Mouse (Mus musculus): ENCODE data around the gene Fbxl19. TPM values are rescaled to one million over a fixed set of nuclear protein-coding genes. Genes with fewer than 3 reads are reported as not detected.
A peak's percentile ranks its signal among the peaks of the same experiment; 100 is the strongest.

The Fbxl19 gene
- polyA plus RNA-seq, 1 experiment from 2014 or later = 1.4 TPM

DNA sequence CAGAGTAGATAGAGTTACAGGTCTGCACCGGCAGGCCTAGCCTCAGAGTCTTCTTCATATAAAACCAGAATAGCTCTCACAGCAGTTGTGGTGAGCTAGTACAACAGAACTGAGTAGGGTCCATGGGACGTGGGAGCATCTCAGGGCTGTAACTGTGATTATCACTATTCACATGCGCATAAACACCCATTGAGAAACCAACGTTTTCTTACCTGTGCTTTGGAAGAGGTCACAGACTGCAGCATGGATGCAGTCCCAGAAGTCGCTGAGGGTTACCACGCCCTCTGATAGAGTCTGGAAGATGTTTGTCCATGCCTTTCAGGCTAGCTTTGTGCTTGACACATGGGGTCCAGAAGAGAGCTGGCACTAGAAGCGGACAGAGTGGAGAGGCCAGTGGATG, 9.4 kb downstream of the Fbxl19 start:
- no peak overlapping the region for H3K4me2 ChIP-seq
- 92% methylated on average over 7 of the region's 7 CpGs for WGBS
- H3K4me3 ChIP-seq = no peak overlapping the region
- no peaks in the 10 kb centered on the region for H3K27me3 ChIP-seq
- H3K27ac ChIP-seq = no peak overlapping the region
- no peaks in the 10 kb centered on the region for H3K9me3 ChIP-seq (replicated peaks)
- no peaks in the 10 kb centered on the region for H3K4me1 ChIP-seq (replicated peaks)
- H3K9ac ChIP-seq = no peak overlapping the region
- no peak for ATAC-seq (replicated peaks; ENCODE audit: insufficient number of reproducible peaks, insufficient read depth, low FRiP score, low read depth)
- peaks cover 57% of the 10 kb centered on the region for H3K36me3 ChIP-seq

GRCm38 (mm10) chr7:127759716-127760115, 15.4 kb downstream of the Fbxl19 start:
- Histone ChIP-seq H3K4me2 (peak overlapping the region; percentile 35; the same call in 1 of the 2 replicates), H3K4me3 (no peak overlapping the region), H3K9ac (no peak overlapping the region), H3K4me1 (replicated peaks) (peaks cover 18% of the 10 kb centered on the region), H3K27me3 (no peaks in the 10 kb centered on the region), H3K36me3 (peaks cover 30% of the 10 kb centered on the region), H3K27ac (0 out of 2 replicates have a peak overlapping the region, but pooled peaks have one; percentile 4), H3K9me3 (replicated peaks) (no peaks in the 10 kb centered on the region)
- ATAC-seq (replicated peaks; ENCODE audit: insufficient number of reproducible peaks, insufficient read depth, low FRiP score, low read depth) = no peak
- 16% methylated on average over 6 of the region's 6 CpGs for WGBS

- Histone ChIP-seq H3K9me3 (replicated peaks) (no peaks in the 10 kb centered on the region), H3K4me3 (no peak overlapping the region), H3K9ac (no peak overlapping the region), H3K36me3 (peaks cover 35% of the 10 kb centered on the region), H3K4me2 (no peak overlapping the region), H3K4me1 (replicated peaks) (peaks cover 18% of the 10 kb centered on the region), H3K27ac (no peak overlapping the region), H3K27me3 (no peaks in the 10 kb centered on the region)
- ATAC-seq (replicated peaks; ENCODE audit: insufficient number of reproducible peaks, insufficient read depth, low FRiP score, low read depth) = no peak
- 79% methylated on average over 3 of the region's 3 CpGs for WGBS
Measured at GRCm38 (mm10) chr7:127760478-127760877, 16.1 kb downstream of the Fbxl19 start.

DNA sequence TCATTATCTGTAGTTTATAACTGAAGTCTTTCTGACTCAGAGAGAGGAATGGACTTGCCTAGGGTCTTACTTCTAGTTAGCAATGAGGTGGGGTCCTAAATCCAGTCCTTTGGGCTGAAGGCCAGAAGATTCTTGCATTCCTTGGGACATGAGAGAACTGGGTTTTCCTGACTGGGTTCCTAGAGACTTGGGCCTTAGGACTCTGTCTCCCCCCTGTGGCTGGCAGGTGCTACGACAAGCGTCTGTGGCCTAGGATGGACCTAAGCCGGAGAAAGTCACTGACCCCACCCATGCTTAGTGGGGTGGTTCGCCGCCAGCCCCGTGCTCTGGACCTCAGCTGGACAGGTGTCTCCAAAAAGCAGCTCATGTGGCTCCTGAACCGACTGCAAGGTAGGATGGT, 16.7 kb downstream of the Fbxl19 start:
- no peak for ATAC-seq (replicated peaks; ENCODE audit: insufficient number of reproducible peaks, insufficient read depth, low FRiP score, low read depth)
- no peak overlapping the region for H3K9ac ChIP-seq
- H3K27ac ChIP-seq = no peak overlapping the region

DNA sequence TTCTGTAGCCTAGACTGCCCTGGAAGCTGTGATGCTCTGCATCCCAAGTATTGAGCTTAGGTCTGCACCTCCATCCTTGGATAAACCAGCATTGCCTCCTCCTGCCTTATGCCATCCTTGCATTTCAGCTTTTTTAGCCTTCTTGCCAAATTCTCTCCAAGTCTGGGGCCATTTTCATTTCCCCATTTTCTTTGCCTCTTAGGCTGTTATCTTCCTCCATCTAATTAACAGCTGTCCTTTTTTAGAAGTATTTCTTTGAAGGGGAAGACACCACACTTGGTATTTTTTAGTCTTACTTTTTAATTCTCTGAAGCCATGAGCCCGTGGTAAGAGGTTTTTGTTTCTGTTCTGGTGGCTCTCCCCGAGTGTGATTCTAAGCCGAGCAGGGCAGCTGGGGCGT, 19.3 kb downstream of the Fbxl19 start:
- 87% methylated on average over 4 of the region's 4 CpGs for WGBS
- Histone ChIP-seq H3K9me3 (replicated peaks) (no peaks in the 10 kb centered on the region), H3K27ac (no peak overlapping the region), H3K4me2 (no peak overlapping the region), H3K9ac (no peak overlapping the region), H3K4me1 (replicated peaks) (peaks cover 22% of the 10 kb centered on the region), H3K4me3 (no peak overlapping the region), H3K36me3 (peaks cover 27% of the 10 kb centered on the region), H3K27me3 (no peaks in the 10 kb centered on the region)
- no peak for ATAC-seq (replicated peaks; ENCODE audit: insufficient number of reproducible peaks, insufficient read depth, low FRiP score, low read depth)

More for the DNA sequence above, 16.7 kb downstream of the Fbxl19 start:
- no peak overlapping the region for H3K4me2 ChIP-seq
- no peaks in the 10 kb centered on the region for H3K9me3 ChIP-seq (replicated peaks)
- H3K36me3 ChIP-seq = peaks cover 36% of the 10 kb centered on the region
- 24% methylated on average over 7 of the region's 7 CpGs for WGBS
- H3K27me3 ChIP-seq = no peaks in the 10 kb centered on the region
- H3K4me1 ChIP-seq (replicated peaks) = peaks cover 18% of the 10 kb centered on the region
- H3K4me3 ChIP-seq = no peak overlapping the region

DNA sequence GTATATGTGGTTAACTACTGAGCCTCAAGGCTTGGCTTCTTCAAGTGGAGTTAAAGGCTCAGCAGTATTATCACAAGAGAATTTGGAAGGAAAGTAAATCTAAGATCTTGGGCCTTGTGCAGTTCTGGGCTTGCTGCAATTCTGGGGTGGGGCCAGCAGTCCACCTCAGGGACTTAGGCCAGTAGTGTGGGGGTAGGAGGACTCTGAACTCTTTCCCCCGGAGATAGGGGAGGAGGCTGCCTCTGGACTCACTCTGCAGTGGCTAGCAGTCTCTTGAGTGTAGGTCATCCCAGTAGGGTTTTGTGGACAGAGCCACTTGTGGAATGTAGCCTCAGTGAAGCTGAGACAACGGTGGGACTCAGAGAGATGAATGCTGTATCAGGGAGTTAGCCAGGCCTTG, 21.4 kb downstream of the Fbxl19 start:
- H3K27ac ChIP-seq = no peak overlapping the region
- 66% methylated on average over 2 of the region's 2 CpGs for WGBS
- no peaks in the 10 kb centered on the region for H3K27me3 ChIP-seq
- no peak overlapping the region for H3K4me2 ChIP-seq
- H3K9me3 ChIP-seq (replicated peaks) = no peaks in the 10 kb centered on the region
- H3K9ac ChIP-seq = no peak overlapping the region
- H3K4me3 ChIP-seq = no peak overlapping the region
- H3K36me3 ChIP-seq = peaks cover 27% of the 10 kb centered on the region
- peaks cover 24% of the 10 kb centered on the region for H3K4me1 ChIP-seq (replicated peaks)
- ATAC-seq (replicated peaks; ENCODE audit: insufficient number of reproducible peaks, insufficient read depth, low FRiP score, low read depth) = no peak

GRCm38 (mm10) chr7:127766851-127767609, 22.7 kb downstream of the Fbxl19 start:
- no peak for ATAC-seq (replicated peaks; ENCODE audit: insufficient number of reproducible peaks, insufficient read depth, low FRiP score, low read depth)
- H3K27ac ChIP-seq = no peak overlapping the region
- no peaks in the 10 kb centered on the region for H3K9me3 ChIP-seq (replicated peaks)
- H3K4me2 ChIP-seq = no peak overlapping the region
- no peak overlapping the region for H3K9ac ChIP-seq
- H3K4me1 ChIP-seq (replicated peaks) = peaks cover 28% of the 10 kb centered on the region
- H3K36me3 ChIP-seq = peaks cover 27% of the 10 kb centered on the region
- H3K4me3 ChIP-seq = no peak overlapping the region
- no peaks in the 10 kb centered on the region for H3K27me3 ChIP-seq
- 70% methylated on average over 17 of the region's 17 CpGs for WGBS

GRCm38 (mm10) chr7:127767671-127768345, 23.5 kb downstream of the Fbxl19 start:
- no peaks in the 10 kb centered on the region for H3K27me3 ChIP-seq
- H3K4me1 ChIP-seq (replicated peaks) = peaks cover 28% of the 10 kb centered on the region
- no peak overlapping the region for H3K9ac ChIP-seq
- no peak overlapping the region for H3K27ac ChIP-seq
- H3K4me2 ChIP-seq = no peak overlapping the region
- peaks cover 22% of the 10 kb centered on the region for H3K36me3 ChIP-seq
- no peak for ATAC-seq (replicated peaks; ENCODE audit: insufficient number of reproducible peaks, insufficient read depth, low FRiP score, low read depth)
- H3K4me3 ChIP-seq = no peak overlapping the region
- no peaks in the 10 kb centered on the region for H3K9me3 ChIP-seq (replicated peaks)
- 90% methylated on average over 19 of the region's 19 CpGs for WGBS

DNA sequence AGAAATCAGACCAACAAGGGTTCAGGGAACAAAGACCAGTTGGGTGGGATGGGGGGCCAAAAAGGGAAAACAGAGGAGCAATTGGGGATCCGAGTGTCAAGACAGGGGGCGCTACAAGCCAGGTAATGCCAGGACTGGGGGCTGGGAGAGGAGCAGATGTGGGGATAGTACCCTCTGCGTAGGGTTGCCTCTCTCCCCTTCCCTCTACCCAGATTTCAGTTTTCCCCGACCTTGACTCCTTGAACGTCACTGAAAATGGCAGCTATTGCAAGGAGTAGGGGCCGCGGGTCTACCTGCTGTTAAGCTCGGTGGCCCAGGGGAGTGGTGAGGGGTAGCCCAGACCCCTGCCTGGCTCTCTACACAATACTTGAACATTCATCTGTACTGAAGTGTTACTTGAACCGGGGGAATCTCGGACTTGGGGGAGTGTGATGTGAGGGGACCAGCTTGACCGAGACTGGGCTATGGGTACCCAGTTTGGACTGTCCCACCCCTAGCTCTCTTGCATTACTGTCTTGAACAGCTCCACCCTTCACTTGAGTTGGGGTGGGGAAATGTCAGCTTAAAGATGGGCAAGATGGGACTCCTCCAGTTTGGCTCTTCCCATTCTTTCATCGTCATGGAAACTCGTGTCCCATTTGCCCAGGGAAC, 24.1 kb downstream of the Fbxl19 start:
- Histone ChIP-seq H3K9ac (no peak overlapping the region), H3K4me2 (peak overlapping the region; percentile 97; the same call in 1 of the 2 replicates), H3K27ac (peak overlapping the region; percentile 7; the same call in 1 of the 2 replicates), H3K36me3 (peaks cover 18% of the 10 kb centered on the region), H3K9me3 (replicated peaks) (no peaks in the 10 kb centered on the region), H3K4me1 (replicated peaks) (peaks cover 28% of the 10 kb centered on the region), H3K27me3 (no peaks in the 10 kb centered on the region), H3K4me3 (no peak overlapping the region)
- WGBS = 62% methylated on average over 13 of the region's 13 CpGs
- ATAC-seq (replicated peaks; ENCODE audit: insufficient number of reproducible peaks, insufficient read depth, low FRiP score, low read depth) = no peak

- Histone ChIP-seq H3K4me2 (peak overlapping the region; percentile 97), H3K9ac (peak overlapping the region; percentile 91), H3K27ac (peak overlapping the region; percentile 87), H3K4me3 (peak overlapping the region; percentile 83), H3K9me3 (replicated peaks) (no peaks in the 10 kb centered on the region), H3K4me1 (replicated peaks) (peaks cover 33% of the 10 kb centered on the region), H3K27me3 (no peaks in the 10 kb centered on the region), H3K36me3 (peaks cover 12% of the 10 kb centered on the region)
- WGBS = 4% methylated on average over 16 of the region's 16 CpGs
- ATAC-seq (replicated peaks; ENCODE audit: insufficient number of reproducible peaks, insufficient read depth, low FRiP score, low read depth) = peak; percentile 84
Measured at GRCm38 (mm10) chr7:127768997-127769593, 24.8 kb downstream of the Fbxl19 start.

GRCm38 (mm10) chr7:127769651-127770038, 25.3 kb downstream of the Fbxl19 start, which contains the start of gene Orai3:
Gene Orai3, plus strand, starts transcription at chr7:127769815.
- WGBS = 0% methylated on average over 24 of the region's 24 CpGs
- Histone ChIP-seq H3K9me3 (replicated peaks) (no peaks in the 10 kb centered on the region), H3K9ac (peak within 1 kb of the TSS; percentile 91), H3K4me1 (replicated peaks) (peaks cover 35% of the 10 kb centered on the region), H3K4me3 (peak within 1 kb of the TSS; percentile 83), H3K36me3 (peaks cover 10% of the 10 kb centered on the region; the same call in 1 of the 2 replicates), H3K4me2 (peak within 1 kb of the TSS; percentile 97), H3K27ac (peak within 1 kb of the TSS; percentile 87), H3K27me3 (no peaks in the 10 kb centered on the region)
- ATAC-seq (replicated peaks; ENCODE audit: insufficient number of reproducible peaks, insufficient read depth, low FRiP score, low read depth) = peak; percentile 85
